Mouse (Mus musculus): ENCODE measurements at regions not wholly inside any gene's neighbourhood (a gene's known extent, or its start where the extent isn't known, plus 50 kb on each side); places are given as distances from the start of the nearest gene placed in this dataset.

- no peak overlapping the region for H3K4me3 ChIP-seq (ENCODE audit: low read depth, low read length)
- H3K4me1 ChIP-seq (ENCODE audit: control insufficient read depth, insufficient read depth, low read length) = no peaks in the 10 kb centered on the region
- no peak overlapping the region for H3K4me2 ChIP-seq
- ATAC-seq (ENCODE audit: low FRiP score) = peak; percentile 50
- no peak for DNase-seq (ENCODE audit: low spot score, missing footprints)
- H3K36me3 ChIP-seq (ENCODE audit: control insufficient read depth, insufficient read depth, low read length) = no peaks in the 10 kb centered on the region
- no peaks in the 10 kb centered on the region for H3K9me3 ChIP-seq (ENCODE audit: control insufficient read depth, low read length)
- no peak overlapping the region for H3K9ac ChIP-seq (ENCODE audit: low read length)
- no peak overlapping the region for H3K27ac ChIP-seq (ENCODE audit: low read depth, low read length)
- WGBS = 67% methylated on average over 5 of the region's 5 CpGs
- no peaks in the 10 kb centered on the region for H3K27me3 ChIP-seq (ENCODE audit: control insufficient read depth, insufficient read depth, low read length)
Observed at GRCm38 (mm10) chr1:125508594-125509257, 51.7 kb upstream of the Slc35f5 start.
